Comparison of ENCODE assay signal across 9 mouse cellular contexts in genomic region chrX:8090346-8090953, GRCm38 (mm10). TPM values are rescaled to one million over a fixed set of nuclear protein-coding genes. Genes with fewer than 3 reads are reported as not detected.
DNase-seq lines count a peak whose midpoint lies in the region; ATAC-seq and TF ChIP-seq lines count a peak whose summit lies in the region.
"Had no signal": no experiment of that assay in that cellular context is flagged by ENCODE, and none has a peak within 500 bp of the region (broad histone marks: within the 10 kb centered on the region; RNA-seq: fewer than 3 reads in every experiment).

TSS of gene Was (minus strand) at chrX:8090498.

- H3K27ac ChIP-seq in bone marrow, adult 2 months (ENCODE audit: control insufficient read depth, insufficient read depth, low read depth, low read length, poor library complexity), result peak within 1 kb of the TSS; percentile 97
- H3K27ac ChIP-seq in liver, embryonic 14.5 days, result peak within 1 kb of the TSS; percentile 30
- peak within 1 kb of the TSS; percentile 79 for H3K27ac ChIP-seq in spleen, adult 2 months (ENCODE audit: insufficient read depth, low read length)
- no peak within 1 kb of the TSS for H3K27ac ChIP-seq in forebrain, embryonic 14.5 days (ENCODE audit: low read depth, low read length)
- H3K27ac ChIP-seq: limb, embryonic 12.5 days had no signal

- peak; percentile 70 for ATAC-seq in liver, embryonic 14.5 days (ENCODE audit: insufficient read depth)
- ATAC-seq in forebrain, embryonic 14.5 days, result no peak

- no peaks in the 10 kb centered on the region for H3K27me3 ChIP-seq in liver, embryonic 14.5 days (ENCODE audit: control insufficient read depth, insufficient read depth, low read length)
- H3K27me3 ChIP-seq in spleen, adult 2 months (ENCODE audit: control insufficient read depth, insufficient read depth, low read length), result no peaks in the 10 kb centered on the region
- no peaks in the 10 kb centered on the region for H3K27me3 ChIP-seq in forebrain, embryonic 14.5 days (replicated peaks; ENCODE audit: control insufficient read depth, insufficient read depth, low read length)
- H3K27me3 ChIP-seq: limb, embryonic 12.5 days had no signal

- H3K4me3 ChIP-seq in bone marrow, adult 2 months (replicated peaks; ENCODE audit: control insufficient read depth, low read depth, low read length), result peak within 1 kb of the TSS; percentile 98
- peak within 1 kb of the TSS; percentile 34 to 53 for H3K4me3 ChIP-seq in liver, embryonic 14.5 days (ENCODE audit: insufficient read depth in 1 of 2, low read depth in 2 of 2, low read length in 2 of 2)
- H3K4me3 ChIP-seq in spleen, adult 2 months (ENCODE audit: extremely low read depth, insufficient read depth, insufficient read length), result peak within 1 kb of the TSS; percentile 63
- H3K4me3 ChIP-seq in forebrain, embryonic 14.5 days (ENCODE audit: low read depth, low read length), result no peak within 1 kb of the TSS
- H3K4me3 ChIP-seq: limb, embryonic 12.5 days had no signal

- peak within 1 kb of the TSS; percentile 57 for H3K4me2 ChIP-seq in liver, embryonic 14.5 days (ENCODE audit: low read depth)
- no peak within 1 kb of the TSS for H3K4me2 ChIP-seq in forebrain, embryonic 14.5 days (ENCODE audit: low read length)
- H3K4me2 ChIP-seq: limb, embryonic 12.5 days had no signal

- TF ChIP-seq POLR2A in bone marrow, adult 2 months (IDR thresholded peaks at IDR 0.05; ENCODE audit: borderline replicate concordance, control insufficient read depth, low read depth, low read length), result peak; percentile 47; the same call in 1 of the 2 replicates
- peak; percentile 52; the same call in 1 of the 2 replicates for TF ChIP-seq POLR2A in spleen, adult 2 months (IDR thresholded peaks at IDR 0.05; ENCODE audit: low read depth, low read length)

- no peak for TF ChIP-seq EP300 in liver, embryonic 14.5 days (IDR thresholded peaks at IDR 0.05; ENCODE audit: low read depth)

- peak within 1 kb of the TSS; percentile 53 for H3K9ac ChIP-seq in liver, embryonic 14.5 days (replicated peaks)
- H3K9ac ChIP-seq in forebrain, embryonic 14.5 days (ENCODE audit: low read length), result no peak within 1 kb of the TSS
- H3K9ac ChIP-seq: limb, embryonic 12.5 days had no signal

- peaks cover 2% of the 10 kb centered on the region; the same call in 1 of the 2 replicates for H3K4me1 ChIP-seq in bone marrow, adult 2 months (ENCODE audit: control insufficient read depth, insufficient read depth, low read length)
- H3K4me1 ChIP-seq in liver, embryonic 14.5 days (replicated peaks; ENCODE audit: control insufficient read depth in 2 of 2, insufficient read depth in 2 of 2, low read length in 1 of 2), result peaks cover 0 to 6% of the 10 kb centered on the region in 2 experiments; a peak in 2 of 4 replicates
- H3K4me1 ChIP-seq in spleen, adult 2 months (ENCODE audit: control insufficient read depth, insufficient read depth, insufficient read length), result peaks cover 8% of the 10 kb centered on the region; the same call in 1 of the 2 replicates
- no peaks in the 10 kb centered on the region for H3K4me1 ChIP-seq in forebrain, embryonic 14.5 days (ENCODE audit: control insufficient read depth, insufficient read depth, low read length)
- H3K4me1 ChIP-seq: limb, embryonic 12.5 days had no signal

- no peak for TF ChIP-seq CTCF in bone marrow, adult 2 months (IDR thresholded peaks at IDR 0.05; ENCODE audit: control insufficient read depth, insufficient read depth, low read length)
- no peak for TF ChIP-seq CTCF in liver, embryonic 14.5 days (IDR thresholded peaks at IDR 0.05; ENCODE audit: low read depth)
- no peak for TF ChIP-seq CTCF in spleen, adult 2 months (IDR thresholded peaks at IDR 0.05; ENCODE audit: extremely low read depth, insufficient read depth, insufficient read length, insufficient replicate concordance)

- H3K9me3 ChIP-seq in liver, embryonic 14.5 days (ENCODE audit: control insufficient read depth, low read length), result no peaks in the 10 kb centered on the region
- H3K9me3 ChIP-seq in forebrain, embryonic 14.5 days (replicated peaks; ENCODE audit: control insufficient read depth, low read length), result no peaks in the 10 kb centered on the region
- H3K9me3 ChIP-seq: limb, embryonic 12.5 days had no signal

- H3K36me3 ChIP-seq in liver, embryonic 14.5 days (replicated peaks; ENCODE audit: control insufficient read depth, insufficient read depth, low read depth), result no peaks in the 10 kb centered on the region
- H3K36me3 ChIP-seq in spleen, adult 2 months (ENCODE audit: control insufficient read depth, insufficient read depth, low read length), result peaks cover 11% of the 10 kb centered on the region
- H3K36me3 ChIP-seq in forebrain, embryonic 14.5 days (ENCODE audit: control insufficient read depth, insufficient read depth, low read length), result no peaks in the 10 kb centered on the region
- H3K36me3 ChIP-seq: limb, embryonic 12.5 days had no signal

- DNase-seq in adrenal gland, postnatal 14 days, result peak; percentile 8
- no peak for DNase-seq in adrenal gland, adult 18-20 months (ENCODE audit: low spot score in 2 of 2)
- no peak for DNase-seq in liver, embryonic 14.5 days (ENCODE audit: low read depth in 3 of 3, low spot score in 3 of 3)
- peak; percentile 53 to 58 for DNase-seq in spleen, adult 2 months (ENCODE audit: low read depth in 1 of 2, low spot score in 2 of 2)
- DNase-seq in left cerebral cortex, adult 18-20 months (ENCODE audit: low spot score in 2 of 2), result no peak
- no peak for DNase-seq in forebrain, embryonic 14.5 days (ENCODE audit: low spot score)
- DNase-seq in c-Kit-positive CD71-positive TER-119-positive erythroid progenitor cells, embryonic 14.5 days (ENCODE audit: low spot score), result no peak

- WGBS in bone marrow, adult 2 months, result 31% methylated on average over 14 of the region's 14 CpGs
- 33% methylated on average over 14 of the region's 14 CpGs for WGBS in liver, embryonic 14.5 days (ENCODE audit: insufficient replicate concordance)
- 40% methylated on average over 14 of the region's 14 CpGs for WGBS in spleen, adult 2 months
- WGBS in forebrain, embryonic 14.5 days, result 85% methylated on average over 14 of the region's 14 CpGs

RNA-seq across cellular contexts. Expression of gene Was, which starts in this region (rescaled TPM):
- total RNA-seq in adrenal gland, postnatal 14 days (2021), result 1.9 and 6.8 TPM in 2 replicates
- total RNA-seq in adrenal gland, adult 18-20 months (2021), result 1 to 10 TPM; 1.7 to 3.1 TPM
- polyA plus RNA-seq in bone marrow, adult 2 months (2011; ENCODE audit: insufficient read depth, insufficient read length, low replicate concordance, missing spikeins), result 10.1 and 32.0 TPM in 2 replicates
- 8.2 and 10.0 TPM in 2 replicates for polyA plus RNA-seq in liver, embryonic 14.5 days (2012; rRNA removed)
- 2.7 and 3.5 TPM in 2 replicates for polyA plus RNA-seq in liver, embryonic 14.5 days (2014; fragmentation: Nextera tagmentation; extraction: Ambion mirVana)
- polyA plus RNA-seq in spleen, adult 2 months (2012; rRNA removed), result 52.2 and 65.4 TPM in 2 replicates
- 1 to 10 TPM; 1.3 to 1.5 TPM for total RNA-seq in left cerebral cortex, adult 18-20 months (2021)
- polyA plus RNA-seq in forebrain, embryonic 14.5 days (2014; fragmentation: Nextera tagmentation; extraction: Ambion mirVana), result 0.15 and 0.33 TPM in 2 replicates

Comparison
In these comparisons a context has a peak if more than half of its experiments do, and no peak if none do; other contexts are left out.
1. DNase-seq: peak in adrenal gland, postnatal 14 days (single experiment) and spleen, adult 2 months (2 of 2); none in adrenal gland, adult 18-20 months (0 of 2), liver, embryonic 14.5 days (0 of 3), left cerebral cortex, adult 18-20 months (0 of 2), forebrain, embryonic 14.5 days (single experiment) and c-Kit-positive CD71-positive TER-119-positive erythroid progenitor cells, embryonic 14.5 days (single experiment).